Mouse (Mus musculus) ES-Bruce4 (cell line): Measurements from ENCODE around the gene Lamtor2. TPM values are rescaled to one million over a fixed set of nuclear protein-coding genes. Genes with fewer than 3 reads are reported as not detected.

ENCODE experiments used
- H3K27ac ChIP-seq: 2 replicates; pipeline ENCODE4 v1.5.1; 2012; ENCODE audit warnings: low read length, inconsistent platforms; ENCODE audit not compliant: insufficient read depth
- H3K27me3 ChIP-seq: 2 replicates; pipeline ENCODE4 v1.6.1; 2012; ENCODE audit warnings: mild to moderate bottlenecking, low read length, inconsistent platforms; ENCODE audit not compliant: control insufficient read depth, poor library complexity, insufficient read depth, severe bottlenecking
- H3K36me3 ChIP-seq: 2 replicates; pipeline ENCODE4 v1.6.1; 2012; ENCODE audit warnings: inconsistent platforms, mild to moderate bottlenecking, low read length, moderate library complexity; ENCODE audit not compliant: control insufficient read depth, poor library complexity, insufficient read depth, severe bottlenecking
- H3K4me1 ChIP-seq: one replicate; pipeline ENCODE4 v1.8.1; 2011; ENCODE audit warnings: low read length; ENCODE audit not compliant: control insufficient read depth, insufficient read depth
- H3K4me3 ChIP-seq: 2 replicates; pipeline ENCODE4 v1.5.1; 2011; ENCODE audit warnings: low read depth, mild to moderate bottlenecking, low read length
- H3K9ac ChIP-seq: 2 replicates; pipeline ENCODE4 v1.6.1; 2012; ENCODE audit warnings: low read depth, mild to moderate bottlenecking, inconsistent platforms; ENCODE audit not compliant: poor library complexity, severe bottlenecking
- H3K9me3 ChIP-seq: replicated peaks from 2 replicates; pipeline ENCODE4 v1.6.1; 2012; ENCODE audit warnings: mild to moderate bottlenecking, low read length, inconsistent platforms; ENCODE audit not compliant: control insufficient read depth, poor library complexity, insufficient read depth, severe bottlenecking
- CTCF ChIP-seq: IDR thresholded peaks from one replicate; pipeline ENCODE4 v1.8.1; 2011; ENCODE audit warnings: low read depth, low read length
- EP300 ChIP-seq: IDR thresholded peaks from 2 replicates; pipeline ENCODE4 v1.6.1; 2011; ENCODE audit warnings: low read depth, low read length; ENCODE audit not compliant: insufficient read depth
- POLR2A ChIP-seq: IDR thresholded peaks from one replicate; pipeline ENCODE4 v1.8.1; 2011; ENCODE audit warnings: low read length; ENCODE audit not compliant: insufficient read depth
- polyA plus RNA-seq: library from polyadenylated mRNA; stranded (reverse); fragments of >200 nt; gene quantifications from 2 replicates; pipeline ENCODE4 v1.2.4, GENCODE M21; 2011; ENCODE audit warnings: low read depth; ENCODE audit not compliant: missing spikeins, insufficient read depth, insufficient read length

Lamtor2 gene
- polyA plus RNA-seq, 1 experiment: 151 TPM

DNA sequence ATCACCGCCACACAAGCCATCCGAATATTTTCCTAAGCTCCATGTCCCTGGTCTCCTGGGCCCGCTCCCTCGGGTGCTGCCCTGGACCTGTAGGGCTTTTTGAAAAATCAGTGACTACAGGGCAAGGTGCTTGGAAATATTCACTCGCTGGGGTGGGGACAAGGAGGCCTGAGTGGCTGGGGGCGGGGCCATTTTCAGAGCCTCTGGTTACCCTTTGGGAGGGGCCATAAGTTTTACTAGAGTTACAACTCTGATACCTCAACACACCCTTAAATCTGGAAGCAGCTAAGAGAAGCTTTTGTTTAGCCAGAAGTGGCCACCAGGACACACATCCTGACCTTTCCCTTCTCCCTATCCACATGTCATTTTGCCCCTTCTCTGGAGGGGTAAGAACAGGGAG is 15.7 kb downstream of the Lamtor2 start:
- peak overlapping the region; percentile 31; the same call in 1 of the 2 replicates for H3K27ac ChIP-seq
- H3K36me3 ChIP-seq: peaks cover 8% of the 10 kb centered on the region; the same call in 1 of the 2 replicates
- peak overlapping the region; percentile 51; the same call in 1 of the 2 replicates for H3K9ac ChIP-seq
- H3K4me3 ChIP-seq: peak overlapping the region; percentile 68
- H3K9me3 ChIP-seq: no peaks in the 10 kb centered on the region
- H3K4me1 ChIP-seq: peaks cover 22% of the 10 kb centered on the region
- no peaks in the 10 kb centered on the region for H3K27me3 ChIP-seq
- TF ChIP-seq CTCF (no peak), EP300 (no peak), POLR2A (no peak)

DNA sequence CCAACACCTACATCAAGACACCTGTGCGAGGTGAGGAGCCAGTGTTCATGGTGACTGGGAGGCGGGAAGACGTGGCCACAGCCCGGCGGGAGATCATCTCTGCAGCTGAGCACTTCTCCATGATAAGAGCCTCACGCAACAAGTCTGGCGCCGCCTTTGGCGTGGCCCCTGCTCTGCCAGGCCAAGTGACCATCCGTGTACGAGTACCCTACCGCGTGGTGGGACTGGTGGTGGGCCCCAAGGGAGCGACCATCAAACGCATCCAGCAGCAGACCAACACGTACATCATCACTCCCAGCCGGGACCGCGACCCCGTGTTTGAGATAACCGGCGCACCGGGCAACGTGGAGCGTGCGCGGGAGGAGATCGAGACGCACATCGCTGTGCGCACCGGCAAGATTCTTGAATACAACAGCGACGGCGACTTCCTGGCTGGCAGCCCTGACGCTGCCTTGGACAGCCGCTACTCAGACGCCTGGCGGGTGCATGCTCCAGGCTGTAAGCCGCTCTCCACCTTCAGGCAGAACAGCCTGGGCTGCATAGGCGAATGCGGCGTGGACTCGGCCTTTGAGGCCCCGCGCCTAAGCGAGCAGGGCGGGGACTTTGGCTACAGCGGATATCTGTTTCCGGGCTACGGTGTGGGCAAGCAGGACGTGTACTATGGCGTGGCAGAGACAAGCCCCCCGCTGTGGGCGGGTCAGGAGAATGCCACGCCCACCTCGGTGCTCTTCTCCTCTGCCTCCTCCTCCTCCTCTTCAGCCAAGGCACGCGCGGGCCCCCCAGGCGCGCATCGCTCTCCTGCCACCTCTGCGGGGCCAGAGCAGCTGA is 16.6 kb downstream of the Lamtor2 start:
- Histone ChIP-seq H3K36me3 (peaks cover 8% of the 10 kb centered on the region; the same call in 1 of the 2 replicates), H3K9ac (peak overlapping the region; percentile 51), H3K4me1 (peaks cover 22% of the 10 kb centered on the region), H3K27ac (peak overlapping the region; percentile 24; the same call in 1 of the 2 replicates), H3K4me3 (peak overlapping the region; percentile 68), H3K27me3 (no peaks in the 10 kb centered on the region), H3K9me3 (no peaks in the 10 kb centered on the region)
- TF ChIP-seq CTCF (no peak), EP300 (0 out of 2 replicates have a peak, but pooled peaks have one; percentile 38), POLR2A (peak; percentile 15)

DNA sequence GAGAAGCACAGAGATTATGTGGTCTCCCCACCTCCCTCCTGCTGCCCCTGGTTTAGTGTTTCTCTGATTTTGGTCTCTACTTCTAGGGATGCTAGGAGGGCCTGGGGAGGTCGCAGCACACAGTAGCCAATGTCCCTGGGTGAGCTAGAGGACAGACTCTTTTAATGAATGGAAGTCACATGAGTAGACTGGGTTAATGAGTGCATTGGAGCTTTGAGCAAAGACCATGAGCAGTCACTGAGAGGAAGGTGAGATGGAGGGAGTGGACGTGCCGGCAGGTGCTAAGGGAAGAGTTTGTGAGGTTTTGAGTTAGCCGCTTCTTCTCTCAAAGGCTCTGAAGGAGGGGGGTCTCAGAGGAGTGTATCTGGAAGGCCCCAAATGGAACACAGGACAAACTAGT is 17.3 kb downstream of the Lamtor2 start:
- Histone ChIP-seq H3K27ac (no peak overlapping the region), H3K4me1 (peaks cover 20% of the 10 kb centered on the region), H3K9me3 (no peaks in the 10 kb centered on the region), H3K9ac (peak overlapping the region; percentile 51), H3K36me3 (peaks cover 8% of the 10 kb centered on the region; the same call in 1 of the 2 replicates), H3K4me3 (peak overlapping the region; percentile 26), H3K27me3 (no peaks in the 10 kb centered on the region)
- no peak for TF ChIP-seq EP300
- TF ChIP-seq POLR2A: no peak
- no peak for TF ChIP-seq CTCF

DNA sequence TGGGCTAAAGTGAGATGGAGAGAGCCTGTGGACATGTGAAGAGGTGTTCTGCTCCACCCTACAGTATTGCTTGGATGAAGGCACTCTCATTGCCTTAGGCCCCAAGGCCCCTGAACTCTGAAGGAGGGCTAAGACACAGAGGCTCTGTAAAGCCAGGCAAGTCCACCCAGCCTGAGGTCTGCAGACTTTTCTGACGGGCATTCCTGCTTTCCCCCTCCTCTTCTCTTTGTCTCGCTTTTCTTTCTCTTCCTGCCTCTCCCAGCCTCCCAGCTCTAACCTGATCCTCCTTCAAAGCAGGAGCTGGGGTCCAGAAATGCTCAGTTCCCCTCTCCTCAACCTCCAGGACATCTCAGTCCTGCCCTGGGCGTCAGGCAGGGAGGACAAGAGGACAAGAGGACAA is 17.9 kb downstream of the Lamtor2 start:
- no peak for TF ChIP-seq EP300
- no peak for TF ChIP-seq CTCF
- TF ChIP-seq POLR2A: no peak
- Histone ChIP-seq H3K9me3 (no peaks in the 10 kb centered on the region), H3K4me3 (peak overlapping the region; percentile 3; the same call in 1 of the 2 replicates), H3K36me3 (peaks cover 8% of the 10 kb centered on the region; the same call in 1 of the 2 replicates), H3K27ac (peak overlapping the region; percentile 26; the same call in 1 of the 2 replicates), H3K9ac (0 out of 2 replicates have a peak overlapping the region, but pooled peaks have one; percentile 51), H3K4me1 (peaks cover 17% of the 10 kb centered on the region), H3K27me3 (no peaks in the 10 kb centered on the region)

DNA sequence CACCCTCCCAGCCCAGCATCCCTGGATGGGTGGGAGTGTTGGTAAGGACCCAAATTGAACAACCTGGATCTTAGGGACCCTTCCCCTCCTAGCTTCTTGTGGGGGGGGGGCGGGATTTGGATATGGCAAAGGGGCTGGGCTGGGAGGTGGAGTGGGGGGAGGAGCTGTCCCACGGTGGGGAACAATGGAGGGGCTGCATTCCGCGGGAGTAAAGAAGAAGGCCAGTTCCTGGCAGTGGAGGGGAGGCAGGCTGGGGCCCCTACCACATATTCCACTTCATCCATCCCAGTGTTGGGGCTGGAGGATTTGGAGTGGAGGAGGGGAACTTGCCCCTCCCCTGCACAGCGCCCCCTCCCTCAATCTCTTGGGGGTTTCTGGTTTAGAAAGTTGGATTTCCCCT is 19.2 kb downstream of the Lamtor2 start:
- Histone ChIP-seq H3K36me3 (peaks cover 8% of the 10 kb centered on the region; the same call in 1 of the 2 replicates), H3K27me3 (no peaks in the 10 kb centered on the region), H3K9ac (no peak overlapping the region), H3K9me3 (no peaks in the 10 kb centered on the region), H3K27ac (no peak overlapping the region), H3K4me3 (peak overlapping the region; percentile 83), H3K4me1 (peaks cover 19% of the 10 kb centered on the region)
- no peak for TF ChIP-seq POLR2A
- no peak for TF ChIP-seq EP300
- TF ChIP-seq CTCF: no peak
